Mouse (Mus musculus): ENCODE measurements at regions not wholly inside any gene's neighbourhood (a gene's known extent, or its start where the extent isn't known, plus 50 kb on each side); places are given as distances from the start of the nearest gene placed in this dataset.

GRCm38 (mm10) chr14:76673671-76674331 lies 117.1 kb upstream of the Serp2 start:
- DNase-seq, result no peak

GRCm38 (mm10) chr14:76672899-76673298 lies 116.2 kb upstream of the Serp2 start:
- no peak for DNase-seq

GRCm38 (mm10) chr14:76672442-76672841 lies 115.8 kb upstream of the Serp2 start:
- DNase-seq, result no peak

- DNase-seq, result no peak
Measured at GRCm38 (mm10) chr14:76671023-76671422, 114.3 kb upstream of the Serp2 start.

- no peak for DNase-seq
Measured at GRCm38 (mm10) chr14:76665754-76666371, 109.2 kb upstream of the Serp2 start.

GRCm38 (mm10) chr14:76664586-76665508 lies 108.2 kb upstream of the Serp2 start:
- no peak for DNase-seq

GRCm38 (mm10) chr14:76663816-76664215 lies 107.1 kb upstream of the Serp2 start:
- no peak for DNase-seq

- no peak for DNase-seq
Measured at GRCm38 (mm10) chr14:76662871-76663270, 106.2 kb upstream of the Serp2 start.

GRCm38 (mm10) chr14:76660906-76661305 lies 104.2 kb upstream of the Serp2 start:
- no peak for DNase-seq

GRCm38 (mm10) chr14:76658952-76659502 lies 102.3 kb upstream of the Serp2 start:
- no peak for DNase-seq

- DNase-seq, result peak; percentile 53
Measured at GRCm38 (mm10) chr14:76657784-76658610, 101.3 kb upstream of the Serp2 start.

GRCm38 (mm10) chr14:76657375-76657774 lies 100.7 kb upstream of the Serp2 start:
- peak; percentile 26 for DNase-seq

- DNase-seq, result no peak
Measured at GRCm38 (mm10) chr14:76652356-76653126, 95.9 kb upstream of the Serp2 start.

- no peak for DNase-seq
Measured at GRCm38 (mm10) chr14:76651096-76651495, 94.4 kb upstream of the Serp2 start.

GRCm38 (mm10) chr14:76649927-76650326 lies 93.2 kb upstream of the Serp2 start:
- no peak for DNase-seq

GRCm38 (mm10) chr14:76644716-76645115 lies 88.0 kb upstream of the Serp2 start:
- no peak for DNase-seq

- no peak for DNase-seq
Measured at GRCm38 (mm10) chr14:76641752-76642529, 85.3 kb upstream of the Serp2 start.

- DNase-seq, result no peak
Measured at GRCm38 (mm10) chr14:76633170-76633569, 76.5 kb upstream of the Serp2 start.

GRCm38 (mm10) chr14:76632763-76633162 lies 76.1 kb upstream of the Serp2 start:
- DNase-seq, result no peak

GRCm38 (mm10) chr14:76631740-76632139 lies 75.1 kb upstream of the Serp2 start:
- peak; percentile 78 for DNase-seq
